Mouse (Mus musculus): ENCODE measurements around the gene Gm49416. TPM values are rescaled to one million over a fixed set of nuclear protein-coding genes. Genes with fewer than 3 reads are reported as not detected.

Gene Gm49416
- not detected in 2 replicates for polyA plus RNA-seq (2015; fragmentation: Nextera tagmentation; extraction: Ambion mirVana)

DNA sequence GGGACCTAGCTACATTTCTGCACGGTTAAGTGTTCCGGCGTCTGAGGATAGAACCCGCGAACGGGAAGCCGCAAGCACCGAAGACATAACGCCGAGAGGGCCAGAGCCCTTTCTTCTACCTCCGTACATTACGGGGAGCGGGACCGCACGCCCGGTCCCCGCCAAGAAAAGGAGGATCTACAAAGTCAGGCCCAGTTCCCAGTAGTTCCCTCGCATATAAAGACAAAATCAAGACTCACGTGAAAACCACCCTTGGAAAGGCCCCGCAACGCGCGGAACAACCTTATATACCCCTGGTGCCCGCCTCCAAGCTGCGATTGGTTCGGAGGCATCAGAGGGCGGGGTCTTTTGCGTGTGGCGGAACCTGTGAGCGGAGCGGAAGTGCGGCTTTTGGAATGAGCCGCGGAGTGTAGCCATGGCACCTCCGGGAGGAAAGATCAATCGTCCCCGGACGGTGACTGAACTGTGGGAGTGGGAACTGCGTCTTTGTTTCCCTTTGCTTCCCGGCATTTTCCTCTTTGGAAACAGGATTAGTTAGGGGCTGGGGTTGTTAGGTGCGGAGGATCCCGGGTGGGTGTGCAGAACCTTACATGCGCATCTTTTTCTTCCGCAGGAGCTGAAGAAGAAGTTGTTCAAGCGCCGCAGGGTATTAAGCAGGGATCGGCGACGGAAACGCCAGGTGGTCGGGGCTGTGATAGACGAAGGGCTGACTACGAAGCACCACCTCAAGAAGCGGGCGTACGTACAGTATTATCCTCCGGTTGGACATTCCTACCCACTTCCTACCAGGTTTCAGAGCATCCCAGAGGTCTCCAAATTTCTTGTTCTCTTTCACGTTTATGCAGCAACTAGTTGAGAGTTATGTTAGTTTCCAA, at the start of gene Gm49416, which contains the start of gene 1810009A15Rik:
TSS of gene Gm49416 (plus strand) at position 416 of the 875 bp plus-strand sequence.
TSS of gene 1810009A15Rik (plus strand) at position 343 of the 875 bp plus-strand sequence.
- WGBS = under 1% methylated on average over 58 of the region's 58 CpGs
- Histone ChIP-seq H3K9me3 (no peaks in the 10 kb centered on the region), H3K27ac (peak within 1 kb of the TSS; percentile 91)

DNA sequence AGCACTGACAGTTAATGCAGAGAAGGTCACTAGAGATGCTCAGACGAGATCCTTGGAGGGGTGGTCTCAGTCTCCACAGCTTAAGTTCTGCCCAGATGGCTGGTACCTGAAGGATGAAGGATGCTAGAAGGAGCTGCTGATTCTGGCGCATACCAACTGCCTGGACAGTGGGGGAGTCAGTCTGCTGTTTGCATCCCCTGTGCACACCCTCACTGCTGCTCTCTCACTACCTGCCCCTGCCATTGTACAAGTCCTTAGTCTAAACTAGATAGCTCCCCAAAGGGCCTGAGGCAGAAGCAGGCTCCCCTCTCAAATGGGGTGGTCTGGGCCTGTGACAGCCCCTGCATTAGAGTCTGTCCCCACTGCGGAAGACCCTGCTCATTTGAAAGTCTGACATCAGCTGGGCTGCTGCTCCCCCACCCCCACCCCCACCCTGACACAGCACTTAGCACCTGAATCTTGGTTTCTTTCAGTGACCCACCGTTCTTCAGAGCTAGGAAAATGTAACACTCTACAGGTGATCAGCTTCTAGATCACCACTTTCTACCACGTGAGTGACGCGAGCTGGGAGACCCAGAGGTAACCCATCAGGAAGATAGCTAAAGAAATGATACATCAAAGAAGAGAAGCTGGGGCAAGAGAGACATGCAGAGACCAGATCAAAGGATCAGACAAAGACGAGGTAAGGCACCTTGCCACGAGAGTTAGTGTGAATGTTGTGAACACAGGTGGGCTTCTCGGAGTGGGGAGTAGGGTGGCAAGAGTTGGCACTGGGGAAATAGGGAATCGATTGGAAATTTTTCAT, 49.4 kb upstream of the Gm49416 start, which contains the start of gene Gng3:
TSS of gene Gng3 (minus strand) at position 92 of the 805 bp plus-strand sequence.
- Histone ChIP-seq H3K4me2 (peak within 1 kb of the TSS; percentile 79), H3K9me3 (no peaks in the 10 kb centered on the region), H3K36me3 (peaks cover 32% of the 10 kb centered on the region), H3K9ac (peak within 1 kb of the TSS; percentile 83), H3K4me1 (peaks cover 31% of the 10 kb centered on the region), H3K27me3 (no peaks in the 10 kb centered on the region), H3K27ac (peak within 1 kb of the TSS; percentile 99), H3K4me3 (peak within 1 kb of the TSS; percentile 56)
- 47% methylated on average over 11 of the region's 11 CpGs for WGBS
- ATAC-seq (ENCODE audit: insufficient number of reproducible peaks, insufficient read depth, low FRiP score, low TSS enrichment, low read depth) = peak; percentile 27

More for the DNA sequence above, at the start of gene Gm49416, which contains the start of gene 1810009A15Rik:
- ATAC-seq (ENCODE audit: insufficient number of reproducible peaks, insufficient read depth, low FRiP score, low TSS enrichment, low read depth) = peak; percentile 92
- H3K27me3 ChIP-seq = no peaks in the 10 kb centered on the region
- H3K4me1 ChIP-seq = peaks cover 22% of the 10 kb centered on the region
- H3K4me2 ChIP-seq = peak within 1 kb of the TSS; percentile 67
- peak within 1 kb of the TSS; percentile 93 for H3K9ac ChIP-seq
- H3K36me3 ChIP-seq = peaks cover 16% of the 10 kb centered on the region
- H3K4me3 ChIP-seq = peak within 1 kb of the TSS; percentile 71

GRCm38 (mm10) chr19:8839908-8840791, 48.6 kb upstream of the Gm49416 start:
- no peak overlapping the region for H3K27ac ChIP-seq
- no peaks in the 10 kb centered on the region for H3K27me3 ChIP-seq
- peak overlapping the region; percentile 48 for H3K4me3 ChIP-seq
- WGBS = 22% methylated on average over 29 of the region's 29 CpGs
- peaks cover 26% of the 10 kb centered on the region for H3K36me3 ChIP-seq
- peaks cover 31% of the 10 kb centered on the region for H3K4me1 ChIP-seq
- H3K9me3 ChIP-seq = no peaks in the 10 kb centered on the region
- peak overlapping the region; percentile 73 for H3K9ac ChIP-seq
- peak overlapping the region; percentile 79 for H3K4me2 ChIP-seq
- no peak for ATAC-seq (ENCODE audit: insufficient number of reproducible peaks, insufficient read depth, low FRiP score, low TSS enrichment, low read depth)

DNA sequence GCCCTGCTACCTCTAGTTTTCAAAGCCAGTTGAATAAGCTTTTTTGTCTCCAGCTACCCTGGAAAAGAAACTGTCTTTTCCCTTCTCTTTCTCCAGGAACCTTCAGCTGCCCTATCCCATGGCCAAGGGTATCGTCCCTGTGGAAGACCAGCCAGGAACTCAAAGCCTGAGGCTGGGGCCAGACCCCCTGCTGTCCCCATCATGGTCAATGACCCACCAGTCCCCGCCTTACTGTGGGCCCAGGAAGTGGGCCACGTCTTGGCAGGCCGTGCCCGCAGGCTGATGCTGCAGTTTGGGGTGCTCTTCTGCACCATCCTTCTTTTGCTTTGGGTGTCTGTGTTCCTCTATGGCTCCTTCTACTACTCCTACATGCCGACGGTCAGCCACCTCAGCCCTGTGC, 47.7 kb upstream of the Gm49416 start:
- Histone ChIP-seq H3K9me3 (no peaks in the 10 kb centered on the region), H3K27ac (no peak overlapping the region), H3K36me3 (peaks cover 24% of the 10 kb centered on the region), H3K4me2 (peak overlapping the region; percentile 79), H3K9ac (peak overlapping the region; percentile 73), H3K4me1 (peaks cover 31% of the 10 kb centered on the region), H3K4me3 (peak overlapping the region; percentile 48), H3K27me3 (no peaks in the 10 kb centered on the region)
- WGBS = 94% methylated on average over 7 of the region's 7 CpGs
- ATAC-seq (ENCODE audit: insufficient number of reproducible peaks, insufficient read depth, low FRiP score, low TSS enrichment, low read depth) = no peak

GRCm38 (mm10) chr19:8842961-8843360, 45.8 kb upstream of the Gm49416 start:
- H3K27ac ChIP-seq = no peak overlapping the region
- H3K4me1 ChIP-seq = peaks cover 31% of the 10 kb centered on the region
- H3K4me3 ChIP-seq = no peak overlapping the region
- H3K9me3 ChIP-seq = no peaks in the 10 kb centered on the region
- WGBS = 85% methylated on average over 6 of the region's 6 CpGs
- ATAC-seq (ENCODE audit: insufficient number of reproducible peaks, insufficient read depth, low FRiP score, low TSS enrichment, low read depth) = no peak
- no peak overlapping the region for H3K4me2 ChIP-seq
- no peak overlapping the region for H3K9ac ChIP-seq
- no peaks in the 10 kb centered on the region for H3K27me3 ChIP-seq
- H3K36me3 ChIP-seq = peaks cover 40% of the 10 kb centered on the region

DNA sequence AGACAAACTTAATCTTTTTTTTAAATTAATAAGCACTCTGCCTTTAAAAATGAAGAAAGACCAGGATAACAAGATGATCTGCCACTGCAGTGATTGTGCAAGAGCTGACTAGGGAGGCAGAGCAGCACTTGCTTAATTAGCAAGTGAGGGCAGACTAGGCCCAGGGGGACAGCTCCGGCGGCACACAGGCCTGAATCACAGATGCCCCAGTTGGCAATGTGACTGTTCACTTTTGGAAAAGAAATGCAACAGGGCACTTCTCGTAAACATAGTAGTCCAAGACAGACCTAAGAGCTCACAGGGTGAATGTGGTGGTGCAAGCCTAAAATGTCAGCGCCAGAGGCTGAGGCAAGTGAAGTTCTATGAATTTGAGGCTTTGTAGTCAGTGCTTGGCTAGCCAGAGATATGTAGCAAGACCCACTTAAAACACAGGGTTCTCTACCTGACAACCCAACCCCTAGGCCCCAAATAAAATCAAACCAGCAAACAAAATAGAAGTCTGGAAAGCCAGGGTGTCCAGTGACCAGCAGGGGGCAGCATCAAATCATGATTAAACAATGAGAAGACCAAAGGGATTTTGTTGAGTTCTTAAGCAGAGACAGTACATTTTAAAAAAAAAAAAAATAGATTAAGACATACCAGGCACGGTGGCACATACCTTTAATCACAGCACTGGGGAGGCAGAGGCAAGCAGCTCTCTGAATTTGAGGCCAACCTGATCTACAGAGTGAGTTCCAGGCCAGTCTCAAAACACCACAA, 44.2 kb upstream of the Gm49416 start:
- Histone ChIP-seq H3K27ac (no peak overlapping the region), H3K4me2 (no peak overlapping the region), H3K36me3 (peaks cover 45% of the 10 kb centered on the region)

DNA sequence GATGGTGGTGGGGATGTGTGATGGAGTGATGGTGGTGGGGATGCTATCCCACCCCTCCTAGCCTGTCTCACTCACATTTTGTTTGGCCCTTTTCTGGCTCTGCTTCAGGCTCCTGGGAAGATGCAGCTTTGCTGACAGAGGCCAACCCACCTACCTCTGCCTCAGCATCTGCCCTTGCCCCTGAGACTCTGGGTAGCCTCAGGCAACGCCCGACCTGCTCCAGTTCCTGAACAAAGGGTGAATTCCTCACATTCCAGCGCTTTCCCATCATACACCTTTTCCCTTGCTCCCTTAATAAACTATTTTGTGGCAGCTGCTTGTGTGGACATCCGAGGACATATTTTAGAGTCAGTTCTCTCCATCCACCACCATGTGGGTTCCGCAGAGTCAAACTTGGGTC, 40.4 kb upstream of the Gm49416 start:
- Histone ChIP-seq H3K4me3 (no peak overlapping the region), H3K9me3 (no peaks in the 10 kb centered on the region), H3K27ac (no peak overlapping the region), H3K4me1 (peaks cover 10% of the 10 kb centered on the region), H3K4me2 (no peak overlapping the region), H3K36me3 (peaks cover 33% of the 10 kb centered on the region), H3K27me3 (no peaks in the 10 kb centered on the region), H3K9ac (no peak overlapping the region)
- no peak for ATAC-seq (ENCODE audit: insufficient number of reproducible peaks, insufficient read depth, low FRiP score, low TSS enrichment, low read depth)
- 57% methylated on average over 5 of the region's 5 CpGs for WGBS

More for the DNA sequence above, 44.2 kb upstream of the Gm49416 start:
- no peaks in the 10 kb centered on the region for H3K27me3 ChIP-seq
- peak overlapping the region; percentile 16; the same call in 1 of the 2 replicates for H3K9ac ChIP-seq
- 64% methylated on average over 5 of the region's 5 CpGs for WGBS
- no peaks in the 10 kb centered on the region for H3K9me3 ChIP-seq
- ATAC-seq (ENCODE audit: insufficient number of reproducible peaks, insufficient read depth, low FRiP score, low TSS enrichment, low read depth) = no peak
- H3K4me3 ChIP-seq = no peak overlapping the region
- peaks cover 16% of the 10 kb centered on the region for H3K4me1 ChIP-seq

GRCm38 (mm10) chr19:8850402-8850901, 38.3 kb upstream of the Gm49416 start, which contains the start of gene Lrrn4cl:
Gene Lrrn4cl, plus strand, starts transcription at chr19:8850768.
- H3K36me3 ChIP-seq = peaks cover 31% of the 10 kb centered on the region
- H3K4me2 ChIP-seq = peak within 1 kb of the TSS; percentile 27
- H3K9me3 ChIP-seq = no peaks in the 10 kb centered on the region
- H3K9ac ChIP-seq = peak within 1 kb of the TSS; percentile 49; the same call in 1 of the 2 replicates
- H3K4me3 ChIP-seq = no peak within 1 kb of the TSS
- no peaks in the 10 kb centered on the region for H3K27me3 ChIP-seq
- peak within 1 kb of the TSS; percentile 72 for H3K27ac ChIP-seq
- ATAC-seq (ENCODE audit: insufficient number of reproducible peaks, insufficient read depth, low FRiP score, low TSS enrichment, low read depth) = 0 out of 2 replicates have a peak, but pooled peaks have one; percentile 17
- peaks cover 10% of the 10 kb centered on the region for H3K4me1 ChIP-seq
- 6% methylated on average over 7 of the region's 7 CpGs for WGBS

- Histone ChIP-seq H3K36me3 (peaks cover 19% of the 10 kb centered on the region), H3K9ac (no peak overlapping the region), H3K27ac (no peak overlapping the region), H3K4me1 (peaks cover 10% of the 10 kb centered on the region), H3K27me3 (no peaks in the 10 kb centered on the region), H3K4me3 (no peak overlapping the region), H3K4me2 (no peak overlapping the region), H3K9me3 (no peaks in the 10 kb centered on the region)
- no peak for ATAC-seq (ENCODE audit: insufficient number of reproducible peaks, insufficient read depth, low FRiP score, low TSS enrichment, low read depth)
- 54% methylated on average over 7 of the region's 7 CpGs for whole genome bisulfite sequencing
Observed at GRCm38 (mm10) chr19:8851639-8852038, 37.1 kb upstream of the Gm49416 start.
